Mouse (Mus musculus): Measurements from ENCODE around the gene Gm16381. TPM values are rescaled to one million over a fixed set of nuclear protein-coding genes. Genes with fewer than 3 reads are reported as not detected.
"Not testable (repeated sequence)": the region's sequence is repeated elsewhere in the genome, so short reads cannot be mapped to it uniquely, and the experiment has no call there.

Gm16381 gene
- total RNA-seq (2022) = not detected

DNA sequence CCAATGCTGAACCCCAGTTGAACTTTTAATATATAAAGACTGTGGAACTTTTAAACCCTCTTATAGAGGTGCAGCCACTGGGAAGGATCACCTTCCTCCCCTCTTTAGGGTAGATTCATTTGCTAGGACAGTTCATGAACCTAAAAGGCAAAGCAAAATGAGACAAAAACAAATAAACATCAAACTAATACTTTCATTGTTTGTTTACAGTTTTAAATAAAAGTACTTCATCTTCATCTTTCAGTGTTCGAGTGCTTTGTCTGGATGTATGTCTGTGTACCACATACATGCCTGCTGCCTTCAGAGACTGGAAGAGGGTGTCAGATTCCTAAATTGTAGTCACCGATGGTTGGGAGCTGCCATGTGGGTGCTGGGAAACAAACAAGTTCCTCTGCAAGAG lies at the start of gene Gm16381:
Gm16381 (minus strand) TSS at position 101 of the 400 bp plus-strand sequence.
- DNase-seq (ENCODE audit: low spot score in 2 of 2) = not testable (repeated sequence)

DNA sequence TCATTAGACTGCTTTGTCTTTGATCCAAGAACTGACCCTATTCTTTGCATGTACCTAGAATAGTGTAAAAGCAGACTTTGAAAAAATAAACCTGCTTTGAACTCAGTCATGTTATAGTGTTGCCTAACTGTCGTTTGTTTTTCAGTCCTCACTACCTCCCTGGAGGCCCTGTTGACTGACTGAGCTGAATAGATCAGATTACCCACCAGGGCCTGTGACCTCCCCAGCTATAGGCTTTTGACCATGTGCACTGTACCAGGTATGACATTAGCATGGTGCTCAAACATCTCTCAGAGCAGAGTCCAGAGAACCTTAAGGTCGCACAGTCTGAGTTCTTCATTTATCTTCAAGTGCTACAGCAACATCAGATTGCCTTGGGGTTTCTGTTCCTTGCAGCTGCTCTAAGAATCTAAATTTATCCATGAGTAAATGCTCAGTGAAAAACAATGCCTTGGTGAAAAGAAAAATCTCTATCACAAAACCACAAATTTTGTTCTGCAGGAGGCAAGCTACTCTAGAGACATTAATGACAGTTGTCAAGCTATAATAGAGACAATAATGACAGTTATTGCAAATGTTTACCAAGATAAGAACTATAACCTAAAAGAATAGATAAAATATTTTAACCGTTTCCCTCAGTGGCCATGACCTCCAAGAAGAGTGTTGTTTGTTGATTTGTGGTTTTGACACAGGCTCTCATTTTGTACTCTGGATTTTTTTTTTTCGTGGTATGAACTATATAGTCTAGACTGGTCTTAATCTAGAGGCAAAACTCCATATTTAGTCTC lies 8.7 kb upstream of the Gm16381 start:
- not testable (repeated sequence) for DNase-seq (ENCODE audit: low spot score in 2 of 2)

GRCm38 (mm10) chr12:87618569-87618968 lies 25.9 kb downstream of the Gm16381 start, which contains the start of gene Gm4027:
Gm4027 (plus strand) TSS chr12:87618869.
- not testable (repeated sequence) for DNase-seq (ENCODE audit: low spot score in 2 of 2)

- DNase-seq (ENCODE audit: low spot score in 2 of 2) = not testable (repeated sequence)
Observed at GRCm38 (mm10) chr12:87602388-87602787, 42.0 kb downstream of the Gm16381 start, which contains the start of gene Oog1. Oog1 (plus strand) TSS chr12:87602688.

DNA sequence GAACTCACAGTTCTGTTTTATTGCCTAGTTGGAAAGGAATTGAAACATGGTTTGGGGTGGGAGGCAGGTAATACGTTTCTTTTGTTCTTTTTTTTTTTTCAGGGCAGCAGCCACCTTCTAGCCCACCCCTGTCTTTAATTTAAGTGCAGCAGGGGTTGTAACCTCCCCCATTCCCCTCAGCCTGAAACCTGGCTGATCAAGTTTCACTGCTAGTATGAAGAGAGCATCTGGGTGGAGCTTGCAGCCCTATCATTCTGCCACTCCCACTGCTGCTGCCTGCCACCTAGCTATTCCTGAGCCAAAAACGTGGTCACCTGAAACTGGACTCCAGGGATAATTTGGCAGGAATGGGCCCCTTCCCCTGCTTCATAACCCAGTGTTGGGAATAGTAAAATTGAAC lies 43.0 kb downstream of the Gm16381 start:
- DNase-seq (ENCODE audit: low spot score in 2 of 2) = not testable (repeated sequence)

Other genes with a start within 250 kb of the Gm16381 start
- 100 to 1,000 TPM; 101 to 134 (median 108) TPM for gene Slirp, start 200.7 kb downstream of the Gm16381 start, total RNA-seq (2022)
- gene Alkbh1, start 200.6 kb downstream of the Gm16381 start, total RNA-seq (2022) = 10 to 100 TPM; 18.8 to 22.9 (median 19.0) TPM
- gene Snw1, start 172.3 kb downstream of the Gm16381 start, total RNA-seq (2022) = 10 to 100 TPM; 65.5 to 74.1 (median 70.7) TPM
- gene Gm5788, start 149.9 kb downstream of the Gm16381 start, total RNA-seq (2022) = not detected
- not detected for gene Gm8300, start 130.3 kb downstream of the Gm16381 start, total RNA-seq (2022)
- not detected for gene Oog1, start 41.9 kb downstream of the Gm16381 start, total RNA-seq (2022)
- gene Gm4027, start 25.8 kb downstream of the Gm16381 start, total RNA-seq (2022) = not detected
- gene Gm21319, start 131.1 kb upstream of the Gm16381 start, total RNA-seq (2022) = not detected
- gene Gm21936, start 150.9 kb upstream of the Gm16381 start, total RNA-seq (2022) = not detected
- gene BB287469, start 172.0 kb upstream of the Gm16381 start, total RNA-seq (2022) = not detected
- gene Gm2001, start 197.7 kb upstream of the Gm16381 start, total RNA-seq (2022) = not detected
- gene Gm2016, start 229.5 kb upstream of the Gm16381 start, total RNA-seq (2022) = not detected